Mouse (Mus musculus): ENCODE results near the gene Dnmt3a. TPM values are rescaled to one million over a fixed set of nuclear protein-coding genes. Genes with fewer than 3 reads are reported as not detected.

The Dnmt3a gene
- polyA plus RNA-seq, 1 experiment from 2014 or later: 77.3 TPM

GRCm38 (mm10) chr12:3868676-3869458, 63.1 kb downstream of the Dnmt3a start:
- H3K27ac ChIP-seq (ENCODE audit: low read length): no peak overlapping the region
- ATAC-seq (ENCODE audit: low read depth): no peak
- WGBS: 63% methylated on average over 7 of the region's 7 CpGs
- no peaks in the 10 kb centered on the region for H3K9me3 ChIP-seq (ENCODE audit: control insufficient read depth, low read length)
- H3K4me2 ChIP-seq (ENCODE audit: low read depth, low read length): no peak overlapping the region
- no peak overlapping the region for H3K4me3 ChIP-seq (ENCODE audit: low read length)
- H3K4me1 ChIP-seq (replicated peaks; ENCODE audit: control insufficient read depth, insufficient read depth, low read length): peaks cover 44% of the 10 kb centered on the region
- no peaks in the 10 kb centered on the region for H3K27me3 ChIP-seq (ENCODE audit: control insufficient read depth, insufficient read depth, low read depth, low read length)
- H3K36me3 ChIP-seq (ENCODE audit: control insufficient read depth, insufficient read depth, low read length): peaks cover 30% of the 10 kb centered on the region
- no peak overlapping the region for H3K9ac ChIP-seq (ENCODE audit: low read length)

GRCm38 (mm10) chr12:3870024-3870423, 64.2 kb downstream of the Dnmt3a start:
- H3K9me3 ChIP-seq (ENCODE audit: control insufficient read depth, low read length): no peaks in the 10 kb centered on the region
- no peak for ATAC-seq (ENCODE audit: low read depth)
- no peak overlapping the region for H3K9ac ChIP-seq (ENCODE audit: low read length)
- no peak overlapping the region for H3K4me3 ChIP-seq (ENCODE audit: low read length)
- WGBS: 81% methylated on average over 5 of the region's 5 CpGs
- H3K27me3 ChIP-seq (ENCODE audit: control insufficient read depth, insufficient read depth, low read depth, low read length): no peaks in the 10 kb centered on the region
- peaks cover 37% of the 10 kb centered on the region for H3K36me3 ChIP-seq (ENCODE audit: control insufficient read depth, insufficient read depth, low read length)
- H3K4me1 ChIP-seq (replicated peaks; ENCODE audit: control insufficient read depth, insufficient read depth, low read length): peaks cover 47% of the 10 kb centered on the region
- H3K4me2 ChIP-seq (ENCODE audit: low read depth, low read length): no peak overlapping the region
- no peak overlapping the region; the same call in 1 of the 2 replicates for H3K27ac ChIP-seq (ENCODE audit: low read length)

- no peak overlapping the region for H3K4me2 ChIP-seq (ENCODE audit: low read depth, low read length)
Observed at GRCm38 (mm10) chr12:3870859-3871462, 65.2 kb downstream of the Dnmt3a start.

GRCm38 (mm10) chr12:3871637-3872036, 65.8 kb downstream of the Dnmt3a start:
- peak overlapping the region; percentile 17 for H3K27ac ChIP-seq (ENCODE audit: low read length)
- no peaks in the 10 kb centered on the region for H3K27me3 ChIP-seq (ENCODE audit: control insufficient read depth, insufficient read depth, low read depth, low read length)
- H3K4me2 ChIP-seq (ENCODE audit: low read depth, low read length): no peak overlapping the region
- 30% methylated on average over 15 of the region's 15 CpGs for WGBS
- H3K9me3 ChIP-seq (ENCODE audit: control insufficient read depth, low read length): no peaks in the 10 kb centered on the region
- no peak overlapping the region for H3K4me3 ChIP-seq (ENCODE audit: low read length)
- ATAC-seq (ENCODE audit: low read depth): peak; percentile 63
- H3K36me3 ChIP-seq (ENCODE audit: control insufficient read depth, insufficient read depth, low read length): peaks cover 35% of the 10 kb centered on the region
- peaks cover 40% of the 10 kb centered on the region for H3K4me1 ChIP-seq (replicated peaks; ENCODE audit: control insufficient read depth, insufficient read depth, low read length)
- no peak overlapping the region for H3K9ac ChIP-seq (ENCODE audit: low read length)

More at GRCm38 (mm10) chr12:3870859-3871462, 65.2 kb downstream of the Dnmt3a start:
- Histone ChIP-seq H3K36me3 (ENCODE audit: control insufficient read depth, insufficient read depth, low read length) (peaks cover 33% of the 10 kb centered on the region), H3K4me1 (replicated peaks; ENCODE audit: control insufficient read depth, insufficient read depth, low read length) (peaks cover 47% of the 10 kb centered on the region), H3K9me3 (ENCODE audit: control insufficient read depth, low read length) (no peaks in the 10 kb centered on the region), H3K27me3 (ENCODE audit: control insufficient read depth, insufficient read depth, low read depth, low read length) (no peaks in the 10 kb centered on the region), H3K27ac (ENCODE audit: low read length) (peak overlapping the region; percentile 17), H3K4me3 (ENCODE audit: low read length) (no peak overlapping the region), H3K9ac (ENCODE audit: low read length) (no peak overlapping the region)
- ATAC-seq (ENCODE audit: low read depth): peak; percentile 31
- WGBS: 23% methylated on average over 19 of the region's 19 CpGs

GRCm38 (mm10) chr12:3872410-3873230, 66.8 kb downstream of the Dnmt3a start:
- ATAC-seq (ENCODE audit: low read depth): no peak
- no peak overlapping the region for H3K4me3 ChIP-seq (ENCODE audit: low read length)
- peaks cover 38% of the 10 kb centered on the region for H3K4me1 ChIP-seq (replicated peaks; ENCODE audit: control insufficient read depth, insufficient read depth, low read length)
- WGBS: 66% methylated on average over 9 of the region's 9 CpGs
- no peak overlapping the region for H3K4me2 ChIP-seq (ENCODE audit: low read depth, low read length)
- H3K27ac ChIP-seq (ENCODE audit: low read length): peak overlapping the region; percentile 46
- peak overlapping the region; percentile 15; the same call in 1 of the 2 replicates for H3K9ac ChIP-seq (ENCODE audit: low read length)
- no peaks in the 10 kb centered on the region for H3K27me3 ChIP-seq (ENCODE audit: control insufficient read depth, insufficient read depth, low read depth, low read length)
- H3K36me3 ChIP-seq (ENCODE audit: control insufficient read depth, insufficient read depth, low read length): peaks cover 35% of the 10 kb centered on the region
- no peaks in the 10 kb centered on the region for H3K9me3 ChIP-seq (ENCODE audit: control insufficient read depth, low read length)

GRCm38 (mm10) chr12:3875474-3875873, 69.7 kb downstream of the Dnmt3a start:
- Histone ChIP-seq H3K4me1 (replicated peaks; ENCODE audit: control insufficient read depth, insufficient read depth, low read length) (peaks cover 27% of the 10 kb centered on the region), H3K36me3 (ENCODE audit: control insufficient read depth, insufficient read depth, low read length) (peaks cover 34% of the 10 kb centered on the region), H3K27ac (ENCODE audit: low read length) (no peak overlapping the region), H3K9me3 (ENCODE audit: control insufficient read depth, low read length) (no peaks in the 10 kb centered on the region), H3K4me3 (ENCODE audit: low read length) (no peak overlapping the region), H3K9ac (ENCODE audit: low read length) (no peak overlapping the region), H3K27me3 (ENCODE audit: control insufficient read depth, insufficient read depth, low read depth, low read length) (no peaks in the 10 kb centered on the region), H3K4me2 (ENCODE audit: low read depth, low read length) (no peak overlapping the region)
- no peak for ATAC-seq (ENCODE audit: low read depth)

- Histone ChIP-seq H3K9me3 (ENCODE audit: control insufficient read depth, low read length) (no peaks in the 10 kb centered on the region), H3K36me3 (ENCODE audit: control insufficient read depth, insufficient read depth, low read length) (peaks cover 33% of the 10 kb centered on the region), H3K9ac (ENCODE audit: low read length) (no peak overlapping the region), H3K4me3 (ENCODE audit: low read length) (no peak overlapping the region), H3K27ac (ENCODE audit: low read length) (no peak overlapping the region), H3K27me3 (ENCODE audit: control insufficient read depth, insufficient read depth, low read depth, low read length) (no peaks in the 10 kb centered on the region), H3K4me1 (replicated peaks; ENCODE audit: control insufficient read depth, insufficient read depth, low read length) (peaks cover 10% of the 10 kb centered on the region), H3K4me2 (ENCODE audit: low read depth, low read length) (no peak overlapping the region)
- ATAC-seq (ENCODE audit: low read depth): no peak
- WGBS: 80% methylated on average over 4 of the region's 4 CpGs
Observed at GRCm38 (mm10) chr12:3877376-3877775, 71.6 kb downstream of the Dnmt3a start.

GRCm38 (mm10) chr12:3881474-3881873, 75.7 kb downstream of the Dnmt3a start:
- Histone ChIP-seq H3K36me3 (ENCODE audit: control insufficient read depth, insufficient read depth, low read length) (peaks cover 9% of the 10 kb centered on the region), H3K9me3 (ENCODE audit: control insufficient read depth, low read length) (no peaks in the 10 kb centered on the region), H3K9ac (ENCODE audit: low read length) (no peak overlapping the region), H3K27ac (ENCODE audit: low read length) (no peak overlapping the region), H3K27me3 (ENCODE audit: control insufficient read depth, insufficient read depth, low read depth, low read length) (no peaks in the 10 kb centered on the region), H3K4me1 (replicated peaks; ENCODE audit: control insufficient read depth, insufficient read depth, low read length) (peaks cover 8% of the 10 kb centered on the region), H3K4me2 (ENCODE audit: low read depth, low read length) (no peak overlapping the region), H3K4me3 (ENCODE audit: low read length) (no peak overlapping the region)
- no peak for ATAC-seq (ENCODE audit: low read depth)
- 74% methylated on average over 3 of the region's 3 CpGs for WGBS

All from lung, embryonic 16.5 days (tissue).